Mouse (Mus musculus): ENCODE data around the gene Parvb.

GRCm38 (mm10) chr15:84251227-84251626 lies 19.4 kb downstream of the Parvb start:
- TF ChIP-seq CTCF (IDR thresholded peaks at IDR 0.05; ENCODE audit: low read depth) (no peak), EP300 (IDR thresholded peaks at IDR 0.05; ENCODE audit: low read depth) (no peak)

Measured in heart, postnatal 0 days (tissue).